Mouse (Mus musculus): Measurements from ENCODE around the gene Ccnc. TPM values are rescaled to one million over a fixed set of nuclear protein-coding genes. Genes with fewer than 3 reads are reported as not detected.
A peak's percentile ranks its signal among the peaks of the same experiment; 100 is the strongest.

Ccnc gene
- polyA plus RNA-seq, 1 experiment: 27.8 TPM

- Histone ChIP-seq H3K4me3 (ENCODE audit: insufficient read depth, low read length) (peak overlapping the region; percentile 63), H3K4me1 (ENCODE audit: control insufficient read depth, insufficient read depth, low read length) (peaks cover 3% of the 10 kb centered on the region; the same call in 1 of the 2 replicates), H3K27ac (ENCODE audit: insufficient read depth, low read depth, low read length) (no peak overlapping the region)
- TF ChIP-seq POLR2A (IDR thresholded peaks at IDR 0.05; ENCODE audit: borderline replicate concordance, low read depth, low read length) (no peak), CTCF (IDR thresholded peaks at IDR 0.05; ENCODE audit: low read depth, low read length) (no peak)
Measured at GRCm38 (mm10) chr4:21766171-21766862, 38.8 kb downstream of the Ccnc start.

- TF ChIP-seq POLR2A (IDR thresholded peaks at IDR 0.05; ENCODE audit: borderline replicate concordance, low read depth, low read length) (no peak), CTCF (IDR thresholded peaks at IDR 0.05; ENCODE audit: low read depth, low read length) (peak; percentile 47)
- Histone ChIP-seq H3K27ac (ENCODE audit: insufficient read depth, low read depth, low read length) (no peak within 1 kb of the TSS), H3K4me1 (ENCODE audit: control insufficient read depth, insufficient read depth, low read length) (peaks cover 3% of the 10 kb centered on the region; the same call in 1 of the 2 replicates), H3K4me3 (ENCODE audit: insufficient read depth, low read length) (peak within 1 kb of the TSS; percentile 63)
Measured at GRCm38 (mm10) chr4:21766863-21767304, 39.4 kb downstream of the Ccnc start, which contains the start of the genes Usp45 and Tstd3. TSS of gene Usp45 (plus strand) at chr4:21767156. TSS of gene Tstd3 (minus strand) at chr4:21767212.

- no peak overlapping the region for H3K4me3 ChIP-seq (ENCODE audit: insufficient read depth, low read length)
- no peak overlapping the region for H3K27ac ChIP-seq (ENCODE audit: insufficient read depth, low read depth, low read length)
- H3K4me1 ChIP-seq (ENCODE audit: control insufficient read depth, insufficient read depth, low read length): peaks cover 11% of the 10 kb centered on the region
- no peak for TF ChIP-seq POLR2A (IDR thresholded peaks at IDR 0.05; ENCODE audit: borderline replicate concordance, low read depth, low read length)
- no peak for TF ChIP-seq CTCF (IDR thresholded peaks at IDR 0.05; ENCODE audit: low read depth, low read length)
Measured at GRCm38 (mm10) chr4:21771064-21771463, 43.6 kb downstream of the Ccnc start.

GRCm38 (mm10) chr4:21772306-21772705 lies 44.8 kb downstream of the Ccnc start:
- Histone ChIP-seq H3K4me3 (ENCODE audit: insufficient read depth, low read length) (no peak overlapping the region), H3K4me1 (ENCODE audit: control insufficient read depth, insufficient read depth, low read length) (peaks cover 11% of the 10 kb centered on the region), H3K27ac (ENCODE audit: insufficient read depth, low read depth, low read length) (no peak overlapping the region)
- TF ChIP-seq CTCF (IDR thresholded peaks at IDR 0.05; ENCODE audit: low read depth, low read length): no peak
- TF ChIP-seq POLR2A (IDR thresholded peaks at IDR 0.05; ENCODE audit: borderline replicate concordance, low read depth, low read length): no peak

- Histone ChIP-seq H3K4me1 (ENCODE audit: control insufficient read depth, insufficient read depth, low read length) (peaks cover 19% of the 10 kb centered on the region), H3K27ac (ENCODE audit: insufficient read depth, low read depth, low read length) (peak overlapping the region; percentile 27), H3K4me3 (ENCODE audit: insufficient read depth, low read length) (peak overlapping the region; percentile 82)
- 0 out of 2 replicates have a peak, but pooled peaks have one; percentile 32 for TF ChIP-seq POLR2A (IDR thresholded peaks at IDR 0.05; ENCODE audit: borderline replicate concordance, low read depth, low read length)
- TF ChIP-seq CTCF (IDR thresholded peaks at IDR 0.05; ENCODE audit: low read depth, low read length): no peak
Measured at GRCm38 (mm10) chr4:21776091-21776945, 48.8 kb downstream of the Ccnc start.

- Histone ChIP-seq H3K4me1 (ENCODE audit: control insufficient read depth, insufficient read depth, low read length) (peaks cover 19% of the 10 kb centered on the region), H3K27ac (ENCODE audit: insufficient read depth, low read depth, low read length) (no peak overlapping the region), H3K4me3 (ENCODE audit: insufficient read depth, low read length) (peak overlapping the region; percentile 82)
- TF ChIP-seq CTCF (IDR thresholded peaks at IDR 0.05; ENCODE audit: low read depth, low read length) (no peak), POLR2A (IDR thresholded peaks at IDR 0.05; ENCODE audit: borderline replicate concordance, low read depth, low read length) (no peak)
Measured at GRCm38 (mm10) chr4:21776946-21777265, 49.4 kb downstream of the Ccnc start.

- H3K4me1 ChIP-seq (ENCODE audit: control insufficient read depth, insufficient read depth, low read length): peaks cover 11% of the 10 kb centered on the region
- no peak for TF ChIP-seq CTCF (IDR thresholded peaks at IDR 0.05; ENCODE audit: low read depth, low read length)
- TF ChIP-seq POLR2A (IDR thresholded peaks at IDR 0.05; ENCODE audit: borderline replicate concordance, low read depth, low read length): no peak
- H3K27ac ChIP-seq (ENCODE audit: insufficient read depth, low read depth, low read length): no peak overlapping the region
- H3K4me3 ChIP-seq (ENCODE audit: insufficient read depth, low read length): no peak overlapping the region
Measured at GRCm38 (mm10) chr4:21780816-21781726, 53.6 kb downstream of the Ccnc start.

GRCm38 (mm10) chr4:21786268-21786667 lies 58.8 kb downstream of the Ccnc start:
- no peak overlapping the region for H3K27ac ChIP-seq (ENCODE audit: insufficient read depth, low read depth, low read length)
- TF ChIP-seq POLR2A (IDR thresholded peaks at IDR 0.05; ENCODE audit: borderline replicate concordance, low read depth, low read length) (no peak), CTCF (IDR thresholded peaks at IDR 0.05; ENCODE audit: low read depth, low read length) (no peak)
- no peaks in the 10 kb centered on the region for H3K4me1 ChIP-seq (ENCODE audit: control insufficient read depth, insufficient read depth, low read length)
- H3K4me3 ChIP-seq (ENCODE audit: insufficient read depth, low read length): no peak overlapping the region

- Histone ChIP-seq H3K4me3 (ENCODE audit: insufficient read depth, low read length) (no peak overlapping the region), H3K27ac (ENCODE audit: insufficient read depth, low read depth, low read length) (no peak overlapping the region), H3K4me1 (ENCODE audit: control insufficient read depth, insufficient read depth, low read length) (no peaks in the 10 kb centered on the region)
- TF ChIP-seq CTCF (IDR thresholded peaks at IDR 0.05; ENCODE audit: low read depth, low read length) (no peak), POLR2A (IDR thresholded peaks at IDR 0.05; ENCODE audit: borderline replicate concordance, low read depth, low read length) (no peak)
Measured at GRCm38 (mm10) chr4:21788903-21789302, 61.4 kb downstream of the Ccnc start.

Data from bone marrow macrophage, adult 2 months (primary cell).